Mouse (Mus musculus): ENCODE data around the gene Lrfn4. TPM values are rescaled to one million over a fixed set of nuclear protein-coding genes. Genes with fewer than 3 reads are reported as not detected.

Gene Lrfn4
- total and polyA plus RNA-seq, 2 experiments from 2014 or later, result 17.2 to 127 TPM

DNA sequence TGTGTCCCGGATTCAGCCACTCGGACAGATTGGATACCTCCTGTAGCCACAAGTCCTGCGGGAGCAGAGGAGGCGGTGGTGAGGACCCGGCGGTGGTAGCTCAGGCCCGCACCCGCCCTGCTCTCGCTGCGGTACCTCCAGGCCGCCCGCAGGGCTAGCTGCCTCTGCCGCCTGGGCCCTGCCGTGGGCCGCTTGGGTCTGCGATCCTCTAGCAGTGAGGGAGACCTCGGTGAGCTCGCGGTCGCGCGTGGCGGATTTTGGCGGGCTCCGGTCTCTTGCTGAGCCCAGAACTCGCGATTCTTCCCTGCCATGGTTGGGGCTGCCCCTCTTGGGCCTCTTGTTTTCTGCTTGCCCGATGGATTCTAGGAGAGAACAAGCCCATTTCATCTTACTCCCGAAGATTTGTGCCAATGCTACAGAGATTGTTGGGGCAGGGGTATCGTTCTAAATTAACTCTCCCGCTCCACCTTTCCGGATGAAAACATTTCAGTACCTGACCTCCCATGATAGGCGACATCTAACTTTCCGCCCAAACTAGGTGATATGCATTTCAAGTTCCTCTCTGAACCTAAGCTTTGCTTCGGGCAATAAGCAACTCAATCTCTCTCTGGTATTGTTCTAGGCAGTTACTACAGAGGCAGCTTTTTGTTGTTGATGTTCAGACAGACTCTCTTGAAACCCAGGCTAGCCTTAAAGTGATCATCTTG, 10.5 kb upstream of the Lrfn4 start:
- WGBS, result 2% methylated on average over 34 of the region's 35 CpGs
- no peaks in the 10 kb centered on the region for H3K27me3 ChIP-seq (ENCODE audit: insufficient read depth, low read length)
- peak overlapping the region; percentile 84 for H3K4me2 ChIP-seq (ENCODE audit: low read depth)
- peaks cover 11% of the 10 kb centered on the region; the same call in 1 of the 2 replicates for H3K4me1 ChIP-seq (ENCODE audit: insufficient read depth)
- peak overlapping the region; percentile 86 for H3K4me3 ChIP-seq (ENCODE audit: low read depth, low read length)
- DNase-seq (no peak), ATAC-seq (peak; percentile 62)
- H3K27ac ChIP-seq (ENCODE audit: low read depth, low read length), result peak overlapping the region; percentile 91; the same call in 1 of the 2 replicates
- H3K36me3 ChIP-seq (ENCODE audit: insufficient read depth), result peaks cover 20% of the 10 kb centered on the region; the same call in 1 of the 2 replicates
- H3K9me3 ChIP-seq (ENCODE audit: low read length), result no peaks in the 10 kb centered on the region
- H3K9ac ChIP-seq, result peak overlapping the region; percentile 91
- TF ChIP-seq CTCF (IDR thresholded peaks at IDR 0.05; ENCODE audit: low read depth), result peak; percentile 11; the same call in 1 of the 2 replicates

- peaks cover 24% of the 10 kb centered on the region; the same call in 1 of the 2 replicates for H3K36me3 ChIP-seq (ENCODE audit: insufficient read depth)
- H3K9me3 ChIP-seq (ENCODE audit: low read length), result no peaks in the 10 kb centered on the region
- H3K4me3 ChIP-seq (ENCODE audit: low read depth, low read length), result peak within 1 kb of the TSS; percentile 86
- peak within 1 kb of the TSS; percentile 91 for H3K9ac ChIP-seq
- WGBS, result 1% methylated on average over 64 of the region's 64 CpGs
- peak; percentile 96 for ATAC-seq
- peak; percentile 96 for DNase-seq
- no peaks in the 10 kb centered on the region for H3K27me3 ChIP-seq (ENCODE audit: insufficient read depth, low read length)
- peak within 1 kb of the TSS; percentile 84 for H3K4me2 ChIP-seq (ENCODE audit: low read depth)
- peak within 1 kb of the TSS; percentile 91 for H3K27ac ChIP-seq (ENCODE audit: low read depth, low read length)
- TF ChIP-seq CTCF (IDR thresholded peaks at IDR 0.05; ENCODE audit: low read depth), result no peak; the same call in 1 of the 2 replicates
- peaks cover 11% of the 10 kb centered on the region; the same call in 1 of the 2 replicates for H3K4me1 ChIP-seq (ENCODE audit: insufficient read depth)
Measured at GRCm38 (mm10) chr19:4625179-4625828, 9.8 kb upstream of the Lrfn4 start, which contains the start of gene Rce1. TSS of gene Rce1 (minus strand) at chr19:4625641.

GRCm38 (mm10) chr19:4624406-4625178, 9.1 kb upstream of the Lrfn4 start:
- ATAC-seq (0 out of 2 replicates have a peak, but pooled peaks have one; percentile 0), DNase-seq (no peak)
- no peak; the same call in 1 of the 2 replicates for TF ChIP-seq CTCF (IDR thresholded peaks at IDR 0.05; ENCODE audit: low read depth)
- H3K4me1 ChIP-seq (ENCODE audit: insufficient read depth), result peaks cover 11% of the 10 kb centered on the region; the same call in 1 of the 2 replicates
- peak overlapping the region; percentile 91 for H3K27ac ChIP-seq (ENCODE audit: low read depth, low read length)
- no peaks in the 10 kb centered on the region for H3K9me3 ChIP-seq (ENCODE audit: low read length)
- H3K36me3 ChIP-seq (ENCODE audit: insufficient read depth), result peaks cover 29% of the 10 kb centered on the region; the same call in 1 of the 2 replicates
- H3K9ac ChIP-seq, result peak overlapping the region; percentile 91
- H3K4me3 ChIP-seq (ENCODE audit: low read depth, low read length), result peak overlapping the region; percentile 86
- H3K4me2 ChIP-seq (ENCODE audit: low read depth), result peak overlapping the region; percentile 81
- H3K27me3 ChIP-seq (ENCODE audit: insufficient read depth, low read length), result no peaks in the 10 kb centered on the region
- 25% methylated on average over 4 of the region's 4 CpGs for WGBS

DNA sequence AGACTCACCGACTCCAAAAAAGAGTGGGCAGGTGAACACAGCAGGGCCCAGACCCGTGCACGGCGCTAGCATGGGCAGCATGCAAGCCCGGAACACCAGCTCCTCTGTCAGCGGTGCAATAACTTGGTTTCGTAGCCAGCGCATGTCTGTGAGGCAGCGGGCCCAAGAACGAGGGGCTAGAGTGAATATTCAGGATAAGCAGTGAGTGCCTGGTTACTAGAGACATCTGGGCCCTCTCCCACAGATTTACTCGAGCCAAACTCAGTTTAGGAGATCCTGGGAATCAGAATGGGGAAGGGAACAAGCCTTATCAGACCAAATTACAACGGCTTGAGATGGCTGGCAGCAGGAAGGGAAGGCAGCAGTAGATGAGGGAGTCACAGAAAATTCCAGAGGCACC, 8.5 kb upstream of the Lrfn4 start:
- no peak for ATAC-seq

GRCm38 (mm10) chr19:4623419-4623818, 8.0 kb upstream of the Lrfn4 start:
- ATAC-seq (no peak), DNase-seq (no peak)
- 95% methylated on average over 9 of the region's 9 CpGs for WGBS
- Histone ChIP-seq H3K36me3 (ENCODE audit: insufficient read depth) (peaks cover 29% of the 10 kb centered on the region; the same call in 1 of the 2 replicates), H3K9ac (no peak overlapping the region), H3K9me3 (ENCODE audit: low read length) (no peaks in the 10 kb centered on the region), H3K27ac (ENCODE audit: low read depth, low read length) (no peak overlapping the region), H3K4me3 (ENCODE audit: low read depth, low read length) (no peak overlapping the region), H3K4me1 (ENCODE audit: insufficient read depth) (peaks cover 8% of the 10 kb centered on the region; the same call in 1 of the 2 replicates), H3K4me2 (ENCODE audit: low read depth) (no peak overlapping the region), H3K27me3 (ENCODE audit: insufficient read depth, low read length) (no peaks in the 10 kb centered on the region)
- no peak for TF ChIP-seq CTCF (IDR thresholded peaks at IDR 0.05; ENCODE audit: low read depth)

More for the DNA sequence above, 8.5 kb upstream of the Lrfn4 start:
- H3K4me1 ChIP-seq (ENCODE audit: insufficient read depth), result peaks cover 11% of the 10 kb centered on the region; the same call in 1 of the 2 replicates
- 94% methylated on average over 12 of the region's 12 CpGs for WGBS
- no peak overlapping the region for H3K4me3 ChIP-seq (ENCODE audit: low read depth, low read length)
- no peak overlapping the region for H3K27ac ChIP-seq (ENCODE audit: low read depth, low read length)
- H3K36me3 ChIP-seq (ENCODE audit: insufficient read depth), result peaks cover 29% of the 10 kb centered on the region; the same call in 1 of the 2 replicates
- DNase-seq, result no peak
- H3K4me2 ChIP-seq (ENCODE audit: low read depth), result no peak overlapping the region
- no peak for TF ChIP-seq CTCF (IDR thresholded peaks at IDR 0.05; ENCODE audit: low read depth)
- no peaks in the 10 kb centered on the region for H3K9me3 ChIP-seq (ENCODE audit: low read length)
- no peak overlapping the region for H3K9ac ChIP-seq
- no peaks in the 10 kb centered on the region for H3K27me3 ChIP-seq (ENCODE audit: insufficient read depth, low read length)

DNA sequence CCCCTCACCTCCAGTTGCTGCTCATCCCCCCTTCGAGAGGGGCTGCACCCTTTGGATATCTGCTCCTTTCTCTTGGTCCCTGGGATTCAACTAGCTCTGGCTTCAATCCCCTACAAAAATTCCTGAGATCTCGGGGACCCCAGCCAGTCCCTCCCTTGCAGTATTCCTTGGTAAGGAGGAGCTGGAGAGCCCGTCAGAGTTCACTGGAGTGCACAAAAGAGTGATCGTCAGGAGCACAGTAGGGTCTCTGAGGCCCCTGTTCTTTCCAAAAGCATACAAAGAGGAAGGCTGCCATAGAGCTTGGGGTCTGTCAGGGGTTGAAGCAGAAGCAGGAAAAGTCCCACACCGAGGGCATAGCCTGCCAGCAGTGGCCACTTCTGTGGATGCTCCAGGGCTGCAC, 7.3 kb upstream of the Lrfn4 start:
- Histone ChIP-seq H3K4me2 (ENCODE audit: low read depth) (no peak overlapping the region), H3K36me3 (ENCODE audit: insufficient read depth) (peaks cover 29% of the 10 kb centered on the region; the same call in 1 of the 2 replicates), H3K27ac (ENCODE audit: low read depth, low read length) (no peak overlapping the region), H3K9ac (no peak overlapping the region), H3K4me3 (ENCODE audit: low read depth, low read length) (no peak overlapping the region), H3K4me1 (ENCODE audit: insufficient read depth) (peaks cover 8% of the 10 kb centered on the region; the same call in 1 of the 2 replicates), H3K27me3 (ENCODE audit: insufficient read depth, low read length) (no peaks in the 10 kb centered on the region), H3K9me3 (ENCODE audit: low read length) (no peaks in the 10 kb centered on the region)
- DNase-seq (no peak), ATAC-seq (no peak)
- 67% methylated on average over 5 of the region's 5 CpGs for WGBS
- TF ChIP-seq CTCF (IDR thresholded peaks at IDR 0.05; ENCODE audit: low read depth), result no peak
